Mouse (Mus musculus) cerebellum, postnatal 14 days (tissue): ENCODE data around the gene Mrgpra3.

Experiments used
- DNase-seq, 2 experiments: peaks; one replicate each; pipeline ENCODE4 v3.0.0; 2021; ENCODE audit warnings: mixed read lengths in 2 of 2

Mrgpra3 gene

DNA sequence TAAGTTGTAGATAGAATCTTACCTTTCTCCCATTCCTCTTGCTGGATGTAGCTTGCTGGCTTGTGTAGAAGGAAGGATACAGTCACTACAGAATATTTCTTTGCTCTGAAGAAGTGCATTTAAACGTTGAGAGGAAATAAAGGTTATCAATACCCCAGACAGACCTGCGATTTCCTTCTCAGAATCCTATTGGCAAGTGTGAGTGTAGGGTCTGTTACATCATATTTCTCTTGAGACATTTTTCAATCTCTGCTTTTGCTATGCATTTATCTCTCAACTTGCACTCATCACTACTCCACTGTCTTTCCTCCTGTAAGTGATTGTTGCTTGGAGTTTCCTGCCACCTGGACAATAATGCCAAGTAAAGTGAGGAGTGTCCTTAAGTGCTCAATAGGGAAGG is at the start of gene Mrgpra3:
Gene Mrgpra3, minus strand, starts transcription at position 101 of the 400 bp plus-strand sequence.
- DNase-seq: no peak
